Mouse (Mus musculus) ES-Bruce4 (cell line): ENCODE measurements around the gene Myo9b.

Source experiments
- CTCF ChIP-seq: IDR thresholded peaks from one replicate; pipeline ENCODE4 v1.8.1; 2011; ENCODE audit warnings: low read depth, low read length
- EP300 ChIP-seq: IDR thresholded peaks from 2 replicates; pipeline ENCODE4 v1.6.1; 2011; ENCODE audit warnings: low read depth, low read length; ENCODE audit not compliant: insufficient read depth
- POLR2A ChIP-seq: IDR thresholded peaks from one replicate; pipeline ENCODE4 v1.8.1; 2011; ENCODE audit warnings: low read length; ENCODE audit not compliant: insufficient read depth

DNA sequence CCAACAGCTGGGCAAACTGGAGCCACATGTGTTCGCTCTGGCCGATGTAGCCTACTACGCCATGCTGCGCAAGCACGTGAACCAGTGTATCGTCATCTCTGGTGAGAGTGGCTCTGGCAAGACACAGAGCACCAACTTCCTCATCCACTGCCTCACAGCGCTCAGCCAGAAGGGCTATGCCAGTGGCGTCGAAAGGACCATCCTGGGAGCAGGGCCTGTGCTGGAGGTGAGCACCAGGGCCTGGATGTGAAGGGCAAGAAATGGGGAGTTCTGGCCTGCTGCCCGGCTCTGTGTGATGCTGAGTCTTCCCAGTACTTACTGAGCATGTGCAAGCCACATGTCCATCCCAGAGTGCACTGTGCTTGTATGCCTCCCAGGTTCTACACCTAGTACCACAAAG is 18.4 kb downstream of the Myo9b start:
- TF ChIP-seq CTCF (no peak), EP300 (no peak), POLR2A (no peak)
